Mouse (Mus musculus) hindlimb bud, embryonic 11.5 days (tissue): ENCODE data around the gene Gm44503.
A peak's percentile ranks its signal among the peaks of the same experiment; 100 is the strongest.

ENCODE experiments used
- DNase-seq: peaks from one replicate; pipeline ENCODE4 v3.0.0-alpha.2; 2012; ENCODE audit warnings: low read depth, low spot score; ENCODE audit errors: extremely low spot score

Gene Gm44503

GRCm38 (mm10) chr9:72972984-72973383, 14.3 kb downstream of the Gm44503 start:
- DNase-seq, result no peak

DNA sequence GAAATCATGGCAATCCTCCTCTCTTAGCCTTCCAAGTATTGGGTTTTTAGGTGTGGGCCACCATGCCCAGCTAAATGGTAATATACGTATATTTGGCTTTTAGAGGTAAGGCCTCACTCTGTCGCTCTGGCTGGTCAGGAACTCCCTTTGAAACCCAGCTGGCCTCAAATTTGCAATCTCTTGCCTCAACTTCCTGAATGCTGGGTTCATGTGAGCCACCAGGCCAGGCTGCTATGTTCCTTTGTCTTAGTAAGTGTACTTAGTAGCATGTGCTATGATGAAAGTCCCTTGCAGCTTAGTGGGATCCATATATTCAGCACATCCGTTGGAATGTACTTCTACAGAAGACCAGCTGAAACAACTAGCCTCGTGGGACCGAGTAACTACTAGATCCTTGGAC, 16.1 kb downstream of the Gm44503 start:
- no peak for DNase-seq

GRCm38 (mm10) chr9:72975242-72975641, 16.6 kb downstream of the Gm44503 start:
- no peak for DNase-seq

- DNase-seq, result no peak
Measured at GRCm38 (mm10) chr9:72983066-72983465, 24.4 kb downstream of the Gm44503 start.

- DNase-seq, result peak; percentile 79
Measured at GRCm38 (mm10) chr9:72985250-72986220, 26.9 kb downstream of the Gm44503 start, which contains the start of the genes Ccpg1os and Ccpg1. Gene Ccpg1os (minus strand): TSS chr9:72985382. Gene Ccpg1 (plus strand): TSS chr9:72985429.

- DNase-seq, result no peak
Measured at GRCm38 (mm10) chr9:72987703-72988102, 29.1 kb downstream of the Gm44503 start.

DNA sequence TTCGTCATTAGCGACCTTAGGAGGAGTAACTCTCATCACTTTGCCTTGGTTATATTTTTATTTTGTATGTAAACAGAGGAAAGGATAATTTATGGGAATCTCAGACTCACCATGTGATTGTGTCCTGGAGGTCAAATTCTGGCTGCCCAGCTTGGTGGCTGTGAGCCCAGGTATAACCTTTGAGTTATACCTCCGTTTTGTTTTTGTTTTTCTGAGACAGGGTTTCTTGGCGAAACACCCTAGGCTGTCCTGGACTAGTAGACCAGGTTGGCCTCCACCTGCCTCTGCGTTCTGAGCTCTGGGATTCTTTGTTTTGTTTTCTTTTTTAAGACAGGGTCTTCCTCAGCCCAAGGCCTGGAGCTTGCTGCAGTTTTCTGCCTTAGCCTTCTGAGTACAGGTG, 30.1 kb downstream of the Gm44503 start:
- DNase-seq, result no peak

DNA sequence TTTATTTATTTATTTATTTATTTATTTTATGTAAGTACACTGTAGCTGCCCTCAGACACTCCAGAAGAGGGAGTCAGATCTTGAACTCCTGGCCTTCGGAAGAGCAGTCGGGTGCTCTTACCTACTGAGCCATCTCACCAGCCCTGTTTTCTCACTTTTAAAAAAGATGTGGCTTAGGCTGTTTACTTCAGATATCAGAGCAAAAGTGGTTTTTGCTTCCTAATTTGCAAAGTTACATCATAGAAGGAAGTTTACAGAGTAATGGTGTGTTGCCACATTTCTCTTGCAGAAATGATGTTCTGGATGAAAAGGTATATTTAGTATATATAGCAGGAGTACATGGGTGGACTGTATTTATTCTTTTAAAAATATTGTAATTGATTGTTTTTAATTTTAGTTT, 32.8 kb downstream of the Gm44503 start:
- no peak for DNase-seq

DNA sequence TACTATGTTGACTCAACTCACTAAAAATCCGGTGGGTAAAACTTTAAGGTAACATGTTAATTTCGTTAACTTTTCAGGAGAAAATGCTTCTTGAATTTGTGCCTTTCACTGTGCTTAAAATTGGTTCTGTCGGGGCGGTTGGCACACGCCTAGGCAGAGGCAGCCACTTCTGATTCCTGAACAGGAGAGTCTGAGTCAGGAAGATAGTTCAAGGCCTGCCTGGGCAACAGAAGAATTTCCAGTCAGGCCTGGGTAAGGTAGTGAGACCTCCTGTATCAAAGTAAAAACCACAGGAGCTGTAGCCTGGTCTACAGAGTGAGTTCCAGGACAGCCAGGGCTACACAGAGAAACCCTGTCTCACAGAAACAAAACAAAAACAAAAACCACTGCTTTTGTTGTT, 33.9 kb downstream of the Gm44503 start:
- no peak for DNase-seq

GRCm38 (mm10) chr9:72996167-72996566, 37.5 kb downstream of the Gm44503 start:
- no peak for DNase-seq

GRCm38 (mm10) chr9:72996806-72997205, 38.2 kb downstream of the Gm44503 start:
- DNase-seq, result no peak

GRCm38 (mm10) chr9:73000487-73000886, 41.8 kb downstream of the Gm44503 start:
- DNase-seq, result no peak

GRCm38 (mm10) chr9:73001314-73002011, 42.8 kb downstream of the Gm44503 start:
- no peak for DNase-seq

DNA sequence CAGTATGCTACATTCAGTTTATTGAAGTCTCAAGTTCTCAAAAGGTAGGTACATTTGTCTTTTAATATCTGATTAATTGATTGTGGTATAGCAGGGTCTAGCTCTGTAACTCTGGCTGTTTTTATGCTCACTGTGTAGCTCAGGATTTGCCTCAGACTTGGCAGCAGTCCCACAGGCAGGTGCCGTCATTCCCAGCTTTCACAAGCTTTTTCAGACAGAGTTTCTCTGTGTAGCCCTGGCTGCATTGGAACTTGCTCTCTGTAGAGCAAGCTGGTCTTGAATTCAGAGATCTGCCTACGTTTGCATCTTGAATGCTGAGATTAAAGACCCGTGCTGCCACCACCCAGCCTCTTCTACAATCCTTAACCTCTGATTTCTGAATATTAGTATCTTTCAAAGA, 43.5 kb downstream of the Gm44503 start:
- no peak for DNase-seq

GRCm38 (mm10) chr9:73004076-73004475, 45.4 kb downstream of the Gm44503 start:
- no peak for DNase-seq

GRCm38 (mm10) chr9:73005106-73005505, 46.5 kb downstream of the Gm44503 start:
- DNase-seq, result no peak

GRCm38 (mm10) chr9:73006175-73006574, 47.5 kb downstream of the Gm44503 start:
- no peak for DNase-seq

- no peak for DNase-seq
Measured at GRCm38 (mm10) chr9:73008384-73008783, 49.7 kb downstream of the Gm44503 start.

DNA sequence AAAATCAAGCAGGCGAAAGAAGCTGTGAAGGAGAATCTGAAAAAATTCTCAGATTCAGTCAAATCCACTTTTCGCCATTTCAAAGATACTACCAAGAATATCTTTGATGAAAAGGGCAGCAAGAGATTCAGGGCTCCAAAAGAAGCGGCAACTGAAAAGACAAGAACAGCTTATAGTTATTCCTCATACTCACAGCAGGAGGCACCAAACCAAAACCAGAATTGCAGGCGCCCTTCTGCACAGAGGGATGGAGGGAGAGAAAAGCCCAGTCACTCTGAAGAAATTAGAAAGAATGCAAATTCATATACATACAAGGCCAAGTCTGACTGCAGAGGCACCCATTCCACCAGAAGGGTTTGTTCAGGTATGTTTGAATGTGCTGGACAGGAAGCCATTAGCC, 54.0 kb downstream of the Gm44503 start:
- DNase-seq, result no peak

DNA sequence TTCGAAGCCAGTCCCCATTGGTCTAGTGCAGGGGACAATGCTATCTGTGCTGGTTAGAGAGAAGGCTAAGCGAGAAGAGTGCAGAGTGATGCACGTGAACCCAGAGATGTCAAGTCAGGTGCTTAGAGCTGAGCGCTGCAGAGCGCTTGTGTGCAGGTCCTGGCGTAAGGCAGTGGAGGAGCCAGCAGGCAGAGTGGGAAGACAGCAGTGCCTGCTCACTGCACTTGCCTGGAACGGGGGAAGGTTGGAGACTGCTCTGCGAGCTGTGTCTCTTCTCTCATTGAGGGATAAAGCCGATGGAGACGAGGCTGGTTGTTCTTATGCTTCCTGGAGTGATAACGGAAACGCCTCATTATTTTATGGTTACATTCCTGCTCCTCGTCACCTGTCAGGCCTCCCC, 56.1 kb downstream of the Gm44503 start:
- DNase-seq, result no peak

- DNase-seq, result no peak
Measured at GRCm38 (mm10) chr9:73019841-73020240, 61.2 kb downstream of the Gm44503 start.

DNA sequence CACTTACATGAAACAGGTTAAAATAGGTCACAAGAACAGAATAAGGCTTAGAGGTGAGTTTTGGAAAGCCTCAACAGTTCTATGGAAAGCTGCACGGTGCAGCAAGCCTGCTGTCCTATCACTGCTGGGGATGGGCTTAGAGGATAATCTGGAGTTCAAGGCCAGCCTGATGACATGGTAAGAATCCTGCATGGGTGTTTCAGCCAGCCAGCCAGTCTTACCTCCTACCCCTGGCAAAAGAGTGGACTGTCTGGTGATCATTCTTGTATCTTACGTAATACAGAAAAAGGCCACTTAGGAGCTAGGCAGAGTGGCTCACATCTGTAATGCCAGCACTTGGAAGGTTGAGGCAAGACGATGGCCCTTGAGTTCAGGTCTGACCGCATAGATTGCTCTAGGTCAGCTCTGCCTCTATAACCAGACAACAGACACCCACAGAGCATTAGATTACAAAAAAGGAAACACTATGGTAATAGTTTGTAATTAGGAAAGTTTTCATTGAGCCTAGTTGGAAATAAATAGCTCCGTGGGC, 62.0 kb downstream of the Gm44503 start:
- no peak for DNase-seq
